Mouse (Mus musculus) heart, embryonic 15.5 days (tissue): ENCODE data around the gene Mtrex. TPM values are rescaled to one million over a fixed set of nuclear protein-coding genes. Genes with fewer than 3 reads are reported as not detected.

ENCODE experiments used
- ATAC-seq: fragments of 200-750 bp; cut with Nextera tagmentation; replicated peaks from 2 replicates; pipeline ENCODE4 v1.8.0; 2017; ENCODE audit warnings: low read depth, moderate TSS enrichment; ENCODE audit not compliant: insufficient number of reproducible peaks, insufficient read depth, low FRiP score
- H3K27ac ChIP-seq: fragments of 300-500 bp; sonication (generic); 2 replicates; pipeline ENCODE4 v1.5.1; 2015; ENCODE audit warnings: mild to moderate bottlenecking, inconsistent platforms
- H3K27me3 ChIP-seq: fragments of 300-500 bp; sonication (generic); 2 replicates; pipeline ENCODE4 v1.6.1; 2015; ENCODE audit warnings: inconsistent platforms
- H3K36me3 ChIP-seq: fragments of 300-500 bp; sonication (generic); 2 replicates; pipeline ENCODE4 v1.6.1; 2015; ENCODE audit warnings: mild to moderate bottlenecking, inconsistent platforms
- H3K4me1 ChIP-seq: fragments of 300-500 bp; sonication (generic); replicated peaks from 2 replicates; pipeline ENCODE4 v1.6.1; 2015; ENCODE audit warnings: inconsistent platforms
- H3K4me2 ChIP-seq: fragments of 300-500 bp; sonication (generic); 2 replicates; pipeline ENCODE4 v1.6.1; 2015; ENCODE audit warnings: inconsistent platforms, mild to moderate bottlenecking, moderate library complexity
- H3K4me3 ChIP-seq: fragments of 300-500 bp; sonication (generic); 2 replicates; pipeline ENCODE4 v1.5.1; 2015; ENCODE audit warnings: mild to moderate bottlenecking, inconsistent platforms
- H3K9ac ChIP-seq: fragments of 300-500 bp; sonication (generic); 2 replicates; pipeline ENCODE4 v1.6.1; 2015; ENCODE audit warnings: mild to moderate bottlenecking, inconsistent platforms
- H3K9me3 ChIP-seq: fragments of 300-500 bp; sonication (generic); replicated peaks from 2 replicates; pipeline ENCODE4 v1.6.1; 2016; ENCODE audit warnings: inconsistent platforms
- WGBS: fragments of 180-500 bp; shearing (Covaris S2); methylation state at CpG from one replicate; pipeline ENCODE4 v1.1.7; 2015; ENCODE audit warnings: mixed read lengths; 5-methylcytosine and 5-hydroxymethylcytosine counted together
- polyA plus RNA-seq: library from polyadenylated mRNA; unstranded; fragments of >200 nt; fragmentation: Nextera tagmentation; extraction: Ambion mirVana; gene quantifications from 2 replicates; pipeline ENCODE4 v1.2.1, GENCODE M21; 2015

Mtrex gene
- polyA plus RNA-seq: 38.1 and 44.9 TPM in 2 replicates

DNA sequence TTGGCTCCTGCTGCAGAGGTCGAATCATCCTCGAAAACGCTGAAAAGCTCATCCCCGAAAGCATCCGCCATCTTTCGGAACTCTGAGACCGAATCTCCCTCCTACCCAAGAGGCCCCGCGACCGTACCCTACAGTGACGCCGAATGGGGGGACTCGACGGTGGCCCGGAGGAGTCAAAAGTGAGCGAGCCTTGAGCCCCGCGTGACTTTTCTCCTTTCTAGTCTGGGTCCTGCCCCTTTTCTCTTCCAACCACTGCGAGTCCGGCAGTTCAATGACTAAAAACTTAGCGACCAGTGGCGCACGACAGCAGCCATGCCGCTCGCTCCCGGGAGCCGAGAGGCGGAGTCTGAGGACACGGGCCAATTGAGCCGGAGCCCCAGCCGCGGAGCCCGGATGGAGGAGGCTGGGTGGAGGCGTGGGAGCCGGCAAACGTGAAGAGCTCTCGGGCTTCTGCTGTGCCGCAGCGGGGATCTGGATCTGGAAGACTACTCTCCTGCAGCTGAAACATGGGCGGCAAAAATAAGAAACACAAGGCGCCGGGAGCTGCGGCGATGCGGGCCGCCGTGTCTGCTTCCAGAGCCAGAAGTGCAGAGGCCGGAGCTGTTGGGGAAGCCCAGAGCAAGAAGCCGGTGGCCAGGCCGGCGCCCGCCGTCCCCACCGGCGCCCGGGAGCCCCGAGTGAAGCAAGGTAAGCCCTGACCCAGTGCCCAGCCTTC is at the start of gene Mtrex, which contains the start of gene Dhx29:
Mtrex (minus strand) TSS at position 112 of the 715 bp plus-strand sequence.
Dhx29 (plus strand) TSS at position 168 of the 715 bp plus-strand sequence.
- H3K9me3 ChIP-seq: no peaks in the 10 kb centered on the region
- under 1% methylated on average over 57 of the region's 57 CpGs for WGBS
- peak within 1 kb of the TSS; percentile 85 for H3K9ac ChIP-seq
- peak; percentile 98 for ATAC-seq
- peak within 1 kb of the TSS; percentile 82 for H3K4me2 ChIP-seq
- peak within 1 kb of the TSS; percentile 95 for H3K4me3 ChIP-seq
- peaks cover 21% of the 10 kb centered on the region for H3K4me1 ChIP-seq
- peaks cover 10% of the 10 kb centered on the region; the same call in 1 of the 2 replicates for H3K36me3 ChIP-seq
- no peaks in the 10 kb centered on the region for H3K27me3 ChIP-seq
- H3K27ac ChIP-seq: peak within 1 kb of the TSS; percentile 88

DNA sequence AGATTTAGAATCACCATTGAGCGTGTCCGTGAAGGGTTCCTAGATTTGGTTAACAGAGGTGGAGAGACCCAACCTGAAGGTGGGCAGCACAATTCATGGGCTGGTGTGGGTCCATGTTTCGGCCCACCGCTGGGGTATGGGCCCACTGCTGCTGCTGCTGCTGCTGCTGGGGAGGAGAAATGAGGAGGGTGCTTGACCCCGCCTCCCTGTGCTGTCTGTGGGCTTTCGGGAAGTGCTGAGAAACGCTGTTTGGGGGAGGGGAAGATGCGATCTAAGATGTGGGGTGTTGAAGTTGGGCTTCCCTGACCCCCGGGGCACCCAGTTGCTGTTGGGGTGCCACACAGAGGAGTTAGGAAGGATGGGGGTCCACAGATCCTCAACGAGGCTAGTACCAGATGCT is 49.5 kb upstream of the Mtrex start:
- Histone ChIP-seq H3K4me2 (no peak overlapping the region), H3K27ac (no peak overlapping the region), H3K9ac (no peak overlapping the region), H3K4me1 (no peaks in the 10 kb centered on the region), H3K36me3 (no peaks in the 10 kb centered on the region), H3K9me3 (no peaks in the 10 kb centered on the region), H3K4me3 (no peak overlapping the region), H3K27me3 (peaks cover 29% of the 10 kb centered on the region)
- no peak for ATAC-seq
- WGBS: 38% methylated on average over 10 of the region's 10 CpGs

- H3K36me3 ChIP-seq: peaks cover 43% of the 10 kb centered on the region
Measured at GRCm38 (mm10) chr13:112967267-112967666, 40.1 kb upstream of the Mtrex start.

DNA sequence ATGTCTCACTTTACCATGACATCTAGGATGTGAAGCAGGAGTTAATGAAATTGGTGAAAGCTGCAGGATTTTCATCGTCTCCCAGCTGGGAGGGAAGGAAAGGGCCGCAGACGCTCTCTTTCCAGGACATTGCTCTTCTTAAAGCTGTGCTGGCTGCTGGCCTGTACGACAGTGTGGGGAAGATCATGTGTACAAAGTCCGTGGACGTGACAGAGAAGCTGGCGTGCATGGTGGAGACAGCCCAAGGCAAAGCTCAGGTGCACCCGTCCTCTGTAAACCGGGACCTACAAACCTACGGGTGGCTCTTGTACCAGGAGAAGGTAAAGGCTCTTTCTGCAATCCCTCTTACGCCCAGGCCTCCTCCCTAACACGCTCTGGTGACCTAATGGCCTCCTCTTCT is 37.2 kb upstream of the Mtrex start:
- 89% methylated on average over 12 of the region's 12 CpGs for WGBS
- ATAC-seq: no peak
- Histone ChIP-seq H3K4me1 (no peaks in the 10 kb centered on the region), H3K27me3 (no peaks in the 10 kb centered on the region), H3K4me2 (no peak overlapping the region), H3K36me3 (peaks cover 47% of the 10 kb centered on the region), H3K4me3 (no peak overlapping the region), H3K9me3 (no peaks in the 10 kb centered on the region), H3K9ac (no peak overlapping the region), H3K27ac (no peak overlapping the region)

More at GRCm38 (mm10) chr13:112967267-112967666, 40.1 kb upstream of the Mtrex start:
- Histone ChIP-seq H3K27ac (no peak overlapping the region), H3K9me3 (no peaks in the 10 kb centered on the region), H3K4me3 (no peak overlapping the region), H3K4me1 (no peaks in the 10 kb centered on the region), H3K4me2 (no peak overlapping the region), H3K27me3 (no peaks in the 10 kb centered on the region), H3K9ac (no peak overlapping the region)
- ATAC-seq: no peak
- WGBS: 90% methylated on average over 5 of the region's 5 CpGs

- no peaks in the 10 kb centered on the region for H3K9me3 ChIP-seq
- WGBS: 87% methylated on average over 5 of the region's 5 CpGs
- H3K4me2 ChIP-seq: no peak overlapping the region
- H3K4me1 ChIP-seq: no peaks in the 10 kb centered on the region
- H3K4me3 ChIP-seq: no peak overlapping the region
- H3K36me3 ChIP-seq: peaks cover 45% of the 10 kb centered on the region
- H3K9ac ChIP-seq: no peak overlapping the region
- no peak for ATAC-seq
- H3K27ac ChIP-seq: no peak overlapping the region
- no peaks in the 10 kb centered on the region for H3K27me3 ChIP-seq
Measured at GRCm38 (mm10) chr13:112963081-112963480, 35.9 kb upstream of the Mtrex start.

DNA sequence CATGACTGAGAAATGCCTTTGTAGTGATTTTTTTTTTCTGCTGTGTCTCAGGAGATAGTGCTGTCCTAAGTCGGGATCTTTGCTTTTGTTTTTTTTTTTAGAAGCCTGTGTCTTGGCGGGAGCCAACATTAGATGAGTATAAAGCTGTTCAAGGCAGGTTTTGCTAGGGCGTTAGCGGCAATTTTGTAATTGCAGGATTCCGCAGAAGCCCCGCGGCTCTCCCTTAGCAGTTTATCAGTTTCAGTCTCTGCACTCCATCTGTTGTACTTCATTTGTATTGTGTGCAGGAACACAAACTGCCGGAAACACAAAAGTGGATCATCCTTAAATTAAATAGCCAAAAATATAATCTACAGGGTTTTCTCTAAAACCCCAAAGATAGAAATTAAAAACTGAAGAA is 26.9 kb upstream of the Mtrex start:
- ATAC-seq: no peak
- Histone ChIP-seq H3K9ac (no peak overlapping the region), H3K27ac (no peak overlapping the region), H3K4me2 (no peak overlapping the region), H3K36me3 (peaks cover 24% of the 10 kb centered on the region), H3K9me3 (no peaks in the 10 kb centered on the region), H3K27me3 (no peaks in the 10 kb centered on the region), H3K4me1 (no peaks in the 10 kb centered on the region), H3K4me3 (no peak overlapping the region)
- 90% methylated on average over 8 of the region's 8 CpGs for WGBS

DNA sequence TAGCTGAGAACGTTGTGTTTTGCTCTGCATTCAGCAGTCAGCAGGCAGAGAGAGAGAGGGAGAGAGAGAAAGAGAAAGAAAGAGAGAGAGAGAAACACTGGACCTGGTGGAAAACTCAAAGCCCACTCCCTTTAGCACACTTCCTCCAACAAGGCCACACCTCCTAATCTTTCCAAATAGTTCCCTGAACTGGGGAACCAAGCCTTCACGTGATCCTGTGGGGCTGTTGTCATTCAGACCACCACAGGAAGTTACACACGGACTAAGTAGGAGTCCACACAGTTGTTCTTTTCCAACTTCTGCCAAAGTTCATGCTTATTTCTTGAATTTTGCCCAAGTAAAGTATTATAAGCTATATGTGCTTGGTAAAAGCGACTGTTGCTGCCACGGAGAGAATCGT is 18.7 kb upstream of the Mtrex start:
- WGBS: 82% methylated on average over 6 of the region's 6 CpGs
- no peak overlapping the region for H3K4me2 ChIP-seq
- no peaks in the 10 kb centered on the region for H3K27me3 ChIP-seq
- no peak overlapping the region for H3K27ac ChIP-seq
- H3K4me1 ChIP-seq: no peaks in the 10 kb centered on the region
- H3K9ac ChIP-seq: no peak overlapping the region
- H3K9me3 ChIP-seq: no peaks in the 10 kb centered on the region
- peaks cover 37% of the 10 kb centered on the region for H3K36me3 ChIP-seq
- ATAC-seq: no peak
- H3K4me3 ChIP-seq: no peak overlapping the region

DNA sequence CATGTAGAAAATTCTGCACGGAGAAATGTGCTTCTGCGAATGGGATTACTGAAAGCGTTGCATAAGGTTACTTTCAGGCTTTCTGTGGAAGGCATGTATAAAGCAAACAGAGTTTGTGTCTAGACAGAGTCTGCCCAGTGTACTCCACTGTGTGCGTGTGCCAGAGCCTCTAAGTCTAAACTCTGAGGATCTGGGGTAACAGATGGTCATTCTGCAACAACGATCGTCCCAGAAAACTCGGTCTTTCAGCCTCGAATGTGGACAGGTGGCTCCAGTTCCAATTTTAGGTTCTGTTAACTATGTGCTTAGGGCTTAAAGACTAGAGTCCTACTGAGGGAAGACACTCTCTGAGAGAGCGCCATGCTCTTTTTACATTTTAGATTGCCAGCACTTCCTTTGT is 18.1 kb upstream of the Mtrex start:
- Histone ChIP-seq H3K27me3 (no peaks in the 10 kb centered on the region), H3K36me3 (peaks cover 36% of the 10 kb centered on the region), H3K27ac (no peak overlapping the region), H3K4me2 (no peak overlapping the region), H3K9ac (no peak overlapping the region), H3K4me3 (no peak overlapping the region), H3K4me1 (no peaks in the 10 kb centered on the region), H3K9me3 (no peaks in the 10 kb centered on the region)
- no peak for ATAC-seq
- WGBS: 95% methylated on average over 9 of the region's 9 CpGs

GRCm38 (mm10) chr13:112941879-112942330 is 14.7 kb upstream of the Mtrex start:
- Histone ChIP-seq H3K9ac (no peak overlapping the region), H3K4me3 (no peak overlapping the region), H3K4me2 (peak overlapping the region; percentile 17; the same call in 1 of the 2 replicates), H3K27ac (no peak overlapping the region), H3K9me3 (no peaks in the 10 kb centered on the region), H3K27me3 (no peaks in the 10 kb centered on the region), H3K36me3 (peaks cover 22% of the 10 kb centered on the region), H3K4me1 (no peaks in the 10 kb centered on the region)
- no peak for ATAC-seq
- WGBS: 33% methylated on average over 15 of the region's 15 CpGs

GRCm38 (mm10) chr13:112938130-112938529 is 10.9 kb upstream of the Mtrex start:
- Histone ChIP-seq H3K4me3 (no peak overlapping the region), H3K27ac (no peak overlapping the region), H3K9ac (no peak overlapping the region), H3K4me2 (no peak overlapping the region), H3K27me3 (no peaks in the 10 kb centered on the region), H3K4me1 (no peaks in the 10 kb centered on the region), H3K9me3 (no peaks in the 10 kb centered on the region), H3K36me3 (peaks cover 29% of the 10 kb centered on the region)
- 88% methylated on average over 8 of the region's 8 CpGs for WGBS
- ATAC-seq: no peak

GRCm38 (mm10) chr13:112928038-112928668 is 955 bp upstream of the Mtrex start:
- no peaks in the 10 kb centered on the region for H3K9me3 ChIP-seq
- WGBS: 6% methylated on average over 8 of the region's 8 CpGs
- H3K4me2 ChIP-seq: peak overlapping the region; percentile 82
- H3K27me3 ChIP-seq: no peaks in the 10 kb centered on the region
- peaks cover 17% of the 10 kb centered on the region; the same call in 1 of the 2 replicates for H3K36me3 ChIP-seq
- H3K4me3 ChIP-seq: peak overlapping the region; percentile 95
- H3K27ac ChIP-seq: peak overlapping the region; percentile 88
- peak overlapping the region; percentile 85 for H3K9ac ChIP-seq
- H3K4me1 ChIP-seq: peaks cover 21% of the 10 kb centered on the region
- no peak for ATAC-seq
